Mouse (Mus musculus): ENCODE data around the gene Myo3b. TPM values are rescaled to one million over a fixed set of nuclear protein-coding genes. Genes with fewer than 3 reads are reported as not detected.

Myo3b gene
- polyA plus RNA-seq, 1 experiment from 2014 or later, result 0.69 TPM

DNA sequence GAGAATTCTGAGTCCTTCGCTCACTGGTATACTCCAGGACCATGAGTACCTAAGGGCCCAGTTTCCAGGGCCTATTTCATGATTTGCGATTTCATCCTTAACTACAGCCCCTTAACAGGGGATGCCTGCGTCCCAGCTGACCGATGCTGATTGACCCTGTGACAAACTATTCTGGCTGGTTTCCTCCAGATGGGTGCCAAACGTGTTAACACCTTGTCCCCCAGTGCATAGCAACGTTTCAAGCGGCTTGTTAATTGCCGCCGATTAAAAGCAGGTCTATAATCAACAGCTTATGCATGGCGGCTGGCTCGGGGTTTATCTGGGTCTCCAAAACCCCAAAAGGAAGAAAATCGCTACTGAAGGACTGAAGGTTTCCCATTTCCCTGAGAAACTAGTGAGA, 417.3 kb downstream of the Myo3b start:
- no peak for ATAC-seq (ENCODE audit: low FRiP score, low TSS enrichment)

DNA sequence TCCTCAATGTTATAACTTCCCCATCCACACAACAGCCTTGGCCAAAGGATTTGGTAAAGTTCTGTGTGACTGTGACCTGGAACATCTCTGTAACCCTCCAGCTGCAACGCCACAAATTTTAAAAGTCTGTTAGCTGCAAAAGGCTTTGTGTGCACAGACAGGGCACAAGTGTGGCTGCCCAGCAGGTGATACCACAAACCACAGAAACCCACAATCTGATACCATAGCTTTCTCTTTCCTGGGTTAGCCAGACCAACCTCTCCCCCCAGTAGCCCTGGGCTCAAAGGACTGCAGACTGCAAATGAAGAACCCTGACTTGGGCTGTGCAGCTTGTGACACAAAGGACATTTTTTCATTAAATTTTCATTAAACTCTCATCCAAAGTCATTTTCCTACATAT, 424.7 kb downstream of the Myo3b start:
- ATAC-seq (ENCODE audit: low FRiP score, low TSS enrichment), result no peak
- Histone ChIP-seq H3K9ac (replicated peaks; ENCODE audit: low read length) (no peak overlapping the region), H3K27me3 (ENCODE audit: insufficient read depth, low read length) (peaks cover 5% of the 10 kb centered on the region; the same call in 1 of the 2 replicates), H3K27ac (ENCODE audit: low read length) (no peak overlapping the region), H3K9me3 (ENCODE audit: low read length) (no peaks in the 10 kb centered on the region), H3K4me1 (ENCODE audit: insufficient read depth, low read length) (no peaks in the 10 kb centered on the region), H3K4me2 (replicated peaks; ENCODE audit: low read depth, low read length) (no peak overlapping the region), H3K36me3 (ENCODE audit: insufficient read depth, low read length) (no peaks in the 10 kb centered on the region), H3K4me3 (ENCODE audit: low read length) (no peak overlapping the region)
- 83% methylated on average over 1 of the region's 1 CpGs for WGBS

More for the DNA sequence above, 417.3 kb downstream of the Myo3b start:
- Histone ChIP-seq H3K27ac (ENCODE audit: low read length) (no peak overlapping the region), H3K4me2 (replicated peaks; ENCODE audit: low read depth, low read length) (peak overlapping the region; percentile 58), H3K4me1 (ENCODE audit: insufficient read depth, low read length) (0 out of 2 replicates have a peak, but pooled peaks cover 4% of the 10 kb centered on the region), H3K9ac (replicated peaks; ENCODE audit: low read length) (peak overlapping the region; percentile 57), H3K36me3 (ENCODE audit: insufficient read depth, low read length) (no peaks in the 10 kb centered on the region), H3K27me3 (ENCODE audit: insufficient read depth, low read length) (peaks cover 3% of the 10 kb centered on the region; the same call in 1 of the 2 replicates), H3K4me3 (ENCODE audit: low read length) (peak overlapping the region; percentile 34), H3K9me3 (ENCODE audit: low read length) (no peaks in the 10 kb centered on the region)
- 4% methylated on average over 12 of the region's 12 CpGs for WGBS

DNA sequence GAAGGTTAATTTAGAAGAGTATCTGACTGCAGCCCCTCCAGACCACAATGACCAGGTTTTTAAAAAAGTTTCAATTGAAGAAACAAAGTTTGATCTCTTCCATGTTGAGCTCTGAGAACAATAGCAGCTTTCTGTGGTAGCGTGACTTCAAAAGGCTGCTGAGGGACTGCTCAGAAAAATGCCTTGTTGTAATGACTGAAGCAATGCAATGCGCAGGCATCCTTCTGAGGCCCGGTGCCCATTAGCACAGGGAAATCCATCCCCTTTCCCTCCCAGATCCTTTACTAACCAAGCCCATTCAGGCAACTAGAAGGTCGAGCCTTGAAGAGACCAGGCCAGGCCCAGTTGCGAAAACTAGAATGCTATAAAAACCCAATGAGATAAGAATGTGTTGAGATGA, 432.2 kb downstream of the Myo3b start:
- no peak overlapping the region for H3K4me3 ChIP-seq (ENCODE audit: low read length)
- ATAC-seq (ENCODE audit: low FRiP score, low TSS enrichment), result no peak

DNA sequence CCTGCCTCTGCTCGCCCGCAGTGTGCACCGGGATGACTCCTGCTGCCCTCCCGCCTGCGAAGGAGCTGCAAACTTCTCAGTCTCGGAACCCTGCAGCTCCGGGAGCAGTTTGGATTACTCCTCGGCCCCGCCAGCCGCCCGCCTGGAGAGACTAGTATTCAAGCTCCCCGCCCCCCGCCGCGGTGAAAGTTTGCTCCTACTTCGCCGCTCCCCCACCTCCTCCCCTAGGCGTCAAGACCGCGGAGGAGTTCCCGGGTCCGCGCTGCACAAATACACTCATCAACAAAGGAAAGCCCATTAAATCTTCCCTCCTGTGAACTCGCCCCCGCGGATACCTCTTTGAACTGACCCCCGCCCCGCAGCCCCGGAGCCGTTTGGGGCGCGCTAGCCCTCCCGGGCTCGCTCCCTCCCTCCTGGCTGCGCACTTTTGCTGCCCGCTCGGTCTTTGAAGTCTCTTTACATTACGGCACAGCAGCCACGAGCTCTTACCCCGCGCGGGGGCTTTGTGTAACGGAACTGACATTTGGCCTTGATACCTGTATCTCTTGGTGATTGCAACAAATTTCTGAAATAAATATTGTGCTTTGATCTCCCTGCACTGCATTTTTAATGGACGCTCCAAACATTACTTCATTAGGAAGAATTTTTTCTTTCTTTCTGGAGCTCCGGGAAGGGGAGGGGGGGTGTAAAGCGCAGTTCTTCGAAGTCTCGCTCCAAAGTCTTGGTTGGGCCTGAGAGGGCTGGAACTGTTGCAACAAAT, 433.1 kb downstream of the Myo3b start:
- Histone ChIP-seq H3K4me1 (ENCODE audit: insufficient read depth, low read length) (peaks cover 46% of the 10 kb centered on the region), H3K9ac (replicated peaks; ENCODE audit: low read length) (peak overlapping the region; percentile 45; the same call in 1 of the 2 replicates), H3K4me3 (ENCODE audit: low read length) (peak overlapping the region; percentile 51), H3K9me3 (ENCODE audit: low read length) (no peaks in the 10 kb centered on the region), H3K4me2 (replicated peaks; ENCODE audit: low read depth, low read length) (peak overlapping the region; percentile 84), H3K27me3 (ENCODE audit: insufficient read depth, low read length) (peaks cover 70% of the 10 kb centered on the region), H3K27ac (ENCODE audit: low read length) (no peak overlapping the region), H3K36me3 (ENCODE audit: insufficient read depth, low read length) (no peaks in the 10 kb centered on the region)
- under 1% methylated on average over 47 of the region's 48 CpGs for WGBS
- ATAC-seq (ENCODE audit: low FRiP score, low TSS enrichment), result peak; percentile 35

More for the DNA sequence above, 432.2 kb downstream of the Myo3b start:
- Histone ChIP-seq H3K4me1 (ENCODE audit: insufficient read depth, low read length) (peaks cover 37% of the 10 kb centered on the region), H3K9me3 (ENCODE audit: low read length) (no peaks in the 10 kb centered on the region), H3K4me2 (replicated peaks; ENCODE audit: low read depth, low read length) (no peak overlapping the region), H3K9ac (replicated peaks; ENCODE audit: low read length) (no peak overlapping the region), H3K27me3 (ENCODE audit: insufficient read depth, low read length) (peaks cover 61% of the 10 kb centered on the region), H3K36me3 (ENCODE audit: insufficient read depth, low read length) (no peaks in the 10 kb centered on the region), H3K27ac (ENCODE audit: low read length) (no peak overlapping the region)
- 28% methylated on average over 5 of the region's 5 CpGs for WGBS

Other genes starting within 250 kb of the Myo3b start
- 1.4 and 3.3 TPM in 2 replicates for gene Ccdc173, start 249.6 kb upstream of the Myo3b start, polyA plus RNA-seq (2015; fragmentation: Nextera tagmentation; extraction: Ambion mirVana)
- 24.5 and 24.9 TPM in 2 replicates for gene Phospho2, start 249.5 kb upstream of the Myo3b start, polyA plus RNA-seq (2015; fragmentation: Nextera tagmentation; extraction: Ambion mirVana)
- gene Klhl23, start 217.2 kb upstream of the Myo3b start, polyA plus RNA-seq (2015; fragmentation: Nextera tagmentation; extraction: Ambion mirVana), result 29.9 and 31.5 TPM in 2 replicates
- 296 and 313 TPM in 2 replicates for gene Ssb, start 177.6 kb upstream of the Myo3b start, polyA plus RNA-seq (2015; fragmentation: Nextera tagmentation; extraction: Ambion mirVana)
- 38.3 and 39.9 TPM in 2 replicates for gene Mettl5, start 153.5 kb upstream of the Myo3b start, polyA plus RNA-seq (2015; fragmentation: Nextera tagmentation; extraction: Ambion mirVana)
- 12.7 and 14.1 TPM in 2 replicates for gene Ubr3, start 141.9 kb upstream of the Myo3b start, polyA plus RNA-seq (2015; fragmentation: Nextera tagmentation; extraction: Ambion mirVana)